Mouse (Mus musculus): Measurements from ENCODE around the gene Rps3a1.

DNA sequence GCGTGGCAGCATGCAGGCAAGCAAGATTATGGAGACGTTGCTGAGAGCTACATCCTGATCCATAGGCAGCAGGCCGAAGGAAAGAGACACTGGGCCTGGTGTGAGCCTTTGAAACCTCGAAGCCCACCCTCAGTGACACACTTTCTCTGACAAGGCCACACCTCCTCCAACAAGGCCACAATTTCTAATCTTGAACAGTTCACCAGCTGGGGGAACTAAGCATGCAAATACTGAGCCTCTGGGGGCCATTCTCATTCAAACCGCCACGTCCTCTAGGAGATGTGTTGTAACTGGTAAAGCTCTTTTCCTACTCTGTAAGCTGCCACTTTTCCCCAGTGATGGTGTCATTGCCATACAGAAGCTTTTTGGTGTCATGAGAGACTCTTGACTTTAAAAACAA is 6.6 kb upstream of the Rps3a1 start:
- TF ChIP-seq EP300 (IDR thresholded peaks at IDR 0.05; ENCODE audit: low read depth) (no peak), CTCF (IDR thresholded peaks at IDR 0.05; ENCODE audit: low read depth) (no peak)
